Mouse (Mus musculus) G1E (cell line): ENCODE results near the gene Mllt6.

Experiments used
- CTCF ChIP-seq: IDR thresholded peaks from 2 replicates; pipeline ENCODE4 v1.5.1; 2012; ENCODE audit warnings: low read depth, low read length, inconsistent platforms, mixed read lengths
- TAL1 ChIP-seq: conservative IDR thresholded peaks from 2 replicates; pipeline ENCODE4 v1.6.1; 2012; ENCODE audit warnings: low read depth, low read length, inconsistent platforms, mixed read lengths

- TF ChIP-seq CTCF (no peak), TAL1 (no peak)
Measured at GRCm38 (mm10) chr11:97699626-97700002, 36.4 kb downstream of the Mllt6 start.
